Mouse (Mus musculus) urinary bladder, postnatal 10 days (tissue): ENCODE results near the gene Cacna1d.

Experiments
- DNase-seq: peaks from one replicate; pipeline ENCODE4 v3.0.0; 2022; ENCODE audit warnings: low spot score

Gene Cacna1d

GRCm38 (mm10) chr14:30204526-30204925 lies 286.7 kb downstream of the Cacna1d start:
- DNase-seq, result no peak

DNA sequence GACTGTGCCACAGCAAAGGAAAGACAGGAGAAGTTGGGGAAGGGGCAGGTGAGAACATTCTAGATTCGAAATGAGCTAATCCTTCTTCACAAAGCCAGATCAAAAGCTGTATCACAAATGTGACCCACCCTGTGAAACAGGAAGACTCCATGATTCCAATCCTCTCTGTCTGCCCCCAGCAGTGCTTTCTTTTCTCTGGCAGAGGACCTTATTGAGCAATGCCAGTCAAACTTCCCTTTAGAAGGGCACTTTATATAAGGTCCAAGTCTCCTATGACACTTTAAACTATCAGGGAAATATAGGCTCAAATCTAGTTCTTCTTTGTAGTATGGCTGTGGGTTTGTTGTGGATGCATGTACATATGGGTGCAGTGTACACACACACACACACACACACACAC lies 290.9 kb downstream of the Cacna1d start:
- DNase-seq, result no peak

DNA sequence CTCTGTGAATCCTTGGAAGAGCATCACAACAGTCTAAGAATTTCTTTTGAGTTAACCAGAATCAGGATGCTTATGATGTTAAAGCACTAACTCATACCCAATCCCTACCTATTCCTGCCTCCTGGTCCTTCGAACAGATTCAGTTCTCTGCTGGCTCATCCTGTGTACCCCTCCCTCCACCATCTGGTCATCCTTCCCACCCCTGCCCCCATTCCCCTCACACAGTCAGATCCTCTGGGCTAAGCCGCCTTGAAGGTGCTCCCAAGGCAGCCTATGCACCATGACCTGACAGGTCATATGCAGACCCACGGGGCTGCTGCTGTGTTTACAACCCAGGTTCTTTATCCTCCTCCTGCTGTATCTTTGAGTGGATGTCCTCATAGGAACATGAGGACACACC lies 292.4 kb downstream of the Cacna1d start:
- DNase-seq, result no peak

GRCm38 (mm10) chr14:30198116-30198515 lies 293.1 kb downstream of the Cacna1d start:
- no peak for DNase-seq

GRCm38 (mm10) chr14:30196959-30197358 lies 294.3 kb downstream of the Cacna1d start:
- DNase-seq, result no peak

DNA sequence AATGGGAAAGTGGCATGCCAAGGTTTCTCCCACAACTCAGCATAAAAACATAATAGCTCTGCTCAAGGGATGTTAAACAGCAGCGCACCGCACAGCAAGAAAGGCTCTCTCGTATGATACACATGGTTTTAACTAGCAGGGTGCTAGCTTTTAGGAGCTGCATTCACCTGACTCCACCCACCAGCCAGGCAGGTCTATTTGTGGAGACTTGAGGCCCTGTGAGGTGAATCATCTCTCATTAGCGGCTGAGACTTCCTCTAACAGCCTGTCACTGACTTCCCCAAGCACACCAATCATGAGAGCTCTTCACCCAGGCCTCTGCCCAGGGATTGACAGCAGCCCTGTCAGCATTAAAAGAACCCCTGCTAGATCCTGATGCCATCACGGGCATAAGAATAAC lies 295.0 kb downstream of the Cacna1d start:
- no peak for DNase-seq

DNA sequence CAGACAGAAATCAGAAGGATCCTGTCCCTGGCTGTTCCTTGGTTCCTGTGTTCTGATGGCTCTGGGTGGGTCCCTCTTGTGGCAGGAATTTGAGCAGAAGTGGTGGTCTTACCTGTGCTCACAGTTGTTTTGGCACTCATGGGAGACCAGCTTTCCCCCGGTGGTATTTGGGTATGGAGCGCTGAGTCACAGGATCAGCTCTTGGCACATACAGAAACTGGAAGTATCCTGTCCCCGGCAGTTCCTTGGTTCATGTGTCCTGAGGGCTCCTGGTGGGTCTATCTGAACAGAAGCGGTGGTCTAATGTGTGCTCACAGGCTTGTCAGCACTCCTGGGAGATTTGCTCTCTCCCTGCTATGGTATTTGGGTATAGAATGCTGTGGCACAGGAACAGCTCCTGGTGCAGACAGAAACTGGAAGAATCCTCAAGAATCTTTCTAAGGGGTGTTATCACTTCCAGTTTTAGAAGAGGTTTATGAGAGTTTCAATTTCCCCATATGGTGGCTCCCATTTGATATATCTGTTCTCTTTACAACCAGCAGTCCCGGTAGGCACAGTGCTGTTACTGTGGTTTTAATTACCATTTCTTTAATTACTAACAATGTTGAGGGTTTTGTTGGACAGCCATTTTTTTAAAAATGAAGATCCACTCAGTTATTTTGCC lies 300.8 kb downstream of the Cacna1d start:
- no peak for DNase-seq

DNA sequence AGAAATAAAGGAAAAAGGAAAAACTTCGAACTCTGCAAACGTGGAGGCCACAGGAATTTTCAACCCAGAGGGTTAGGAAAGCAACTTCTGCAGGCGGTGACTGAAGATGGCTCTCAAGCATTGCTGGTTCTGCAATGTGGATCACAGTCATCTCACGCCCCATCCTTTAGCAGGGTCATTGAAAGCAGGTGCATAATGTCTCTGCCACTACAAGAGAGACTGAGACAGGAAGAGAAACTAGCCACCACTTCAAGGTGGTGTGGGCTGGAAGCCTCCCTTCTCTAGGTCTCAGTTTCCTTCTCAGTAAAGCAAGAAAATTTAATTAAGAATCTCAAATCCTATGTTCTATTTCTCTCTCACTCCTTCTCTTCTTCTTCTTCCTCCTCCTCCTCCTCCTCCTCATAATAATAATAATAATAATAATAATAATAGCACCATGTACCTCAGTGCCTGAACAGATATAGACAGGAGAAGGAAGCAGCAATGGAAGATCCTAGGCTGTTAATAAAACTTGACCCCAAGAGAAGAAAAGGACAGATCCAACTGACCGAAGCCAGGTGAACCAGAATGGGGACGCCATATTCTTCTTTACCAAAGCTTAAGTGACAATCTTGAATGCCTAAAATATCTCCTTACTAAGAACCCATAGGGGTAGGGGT lies 305.5 kb downstream of the Cacna1d start:
- DNase-seq, result no peak

DNA sequence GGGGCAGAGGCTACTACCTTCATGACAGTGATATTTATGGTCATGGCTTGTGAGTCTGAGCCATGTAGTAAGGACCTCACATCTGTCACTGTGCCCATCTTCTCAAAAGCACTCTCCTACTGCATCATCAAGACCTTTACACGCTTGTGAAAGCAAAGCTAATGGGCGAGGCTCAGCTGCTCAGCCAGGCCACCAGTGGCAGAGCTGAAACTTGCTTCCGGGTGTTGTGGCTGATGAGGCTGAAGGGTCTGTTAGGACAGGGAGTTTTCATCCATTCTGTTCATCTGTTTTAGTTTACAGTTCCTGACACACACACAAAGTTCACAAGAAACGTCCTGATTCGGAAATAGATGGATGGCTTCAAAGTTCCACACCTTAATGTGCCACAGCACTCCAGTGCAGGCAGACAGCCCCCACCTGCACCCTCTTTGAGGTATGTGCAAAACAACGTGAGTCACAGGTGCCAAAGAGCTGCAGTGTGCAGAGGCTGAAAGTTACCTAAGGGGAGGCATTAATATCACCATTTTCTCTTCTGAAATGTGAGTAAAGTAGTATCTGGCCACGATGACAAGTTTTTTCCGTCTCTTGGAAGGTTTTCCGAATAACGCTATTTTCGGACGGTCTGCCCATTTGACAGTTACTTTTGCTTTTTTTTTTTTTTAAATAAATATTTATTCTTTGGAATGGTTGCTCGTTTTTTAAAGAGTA lies 306.7 kb downstream of the Cacna1d start:
- DNase-seq, result no peak

- DNase-seq, result no peak
These were observed 307.2 kb downstream of the Cacna1d start for GRCm38 (mm10) chr14:30184013-30184412.

- no peak for DNase-seq
These were observed 308.4 kb downstream of the Cacna1d start for GRCm38 (mm10) chr14:30182624-30183524.

GRCm38 (mm10) chr14:30178306-30178705 lies 312.9 kb downstream of the Cacna1d start:
- DNase-seq, result no peak

GRCm38 (mm10) chr14:30177850-30178249 lies 313.4 kb downstream of the Cacna1d start:
- no peak for DNase-seq

- no peak for DNase-seq
These were observed 315.9 kb downstream of the Cacna1d start for GRCm38 (mm10) chr14:30175362-30175761.

- no peak for DNase-seq
These were observed 318.2 kb downstream of the Cacna1d start for GRCm38 (mm10) chr14:30172821-30173755.

DNA sequence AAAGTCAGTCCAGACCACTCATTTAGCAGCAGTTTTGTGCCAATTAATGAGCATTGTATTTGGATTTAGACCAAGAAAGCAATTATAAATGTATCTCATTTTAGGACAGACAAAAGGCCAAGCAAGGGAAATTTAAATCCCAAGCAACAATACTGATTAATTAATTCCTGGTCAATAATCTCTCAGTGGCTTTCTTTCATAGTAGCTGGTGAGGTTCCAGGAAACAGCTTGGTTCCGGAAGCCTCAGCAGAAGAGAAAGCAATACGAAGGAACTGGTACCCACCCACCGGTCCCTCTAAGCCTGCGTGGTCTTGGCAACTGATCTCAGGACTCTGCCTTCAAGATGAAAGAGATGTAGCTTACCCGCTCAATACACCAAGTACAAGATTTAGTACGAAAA lies 319.7 kb downstream of the Cacna1d start:
- DNase-seq, result no peak

DNA sequence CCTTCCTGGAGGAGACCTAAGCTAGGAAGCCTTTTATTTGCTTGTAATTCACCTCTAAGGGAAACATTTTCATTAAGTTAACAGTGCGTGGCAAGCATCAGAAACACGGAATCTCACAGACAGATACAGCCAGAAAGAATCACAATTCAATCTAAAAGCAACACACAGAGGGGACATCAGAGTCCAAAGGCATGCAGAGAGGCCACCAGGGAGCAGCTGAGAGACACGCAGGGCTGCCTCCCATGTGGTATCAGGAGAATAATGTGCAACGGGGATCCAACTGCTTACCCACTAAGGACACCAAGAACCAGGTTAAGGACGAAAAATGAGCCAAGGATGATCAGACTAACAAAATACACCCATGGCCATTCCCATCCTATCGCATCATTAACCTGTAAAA lies 320.2 kb downstream of the Cacna1d start:
- DNase-seq, result no peak

- DNase-seq, result no peak
These were observed 321.8 kb downstream of the Cacna1d start for GRCm38 (mm10) chr14:30169455-30169854.

- DNase-seq, result no peak
These were observed 322.4 kb downstream of the Cacna1d start for GRCm38 (mm10) chr14:30168902-30169301.

- DNase-seq, result no peak
These were observed 322.9 kb downstream of the Cacna1d start for GRCm38 (mm10) chr14:30168387-30168786.

- no peak for DNase-seq
These were observed 323.6 kb downstream of the Cacna1d start for GRCm38 (mm10) chr14:30167606-30168005.
